Mouse (Mus musculus) heart, postnatal 4 days (tissue): Measurements from ENCODE around the gene Klk13. TPM values are rescaled to one million over a fixed set of nuclear protein-coding genes. Genes with fewer than 3 reads are reported as not detected.

Experiments
- DNase-seq: peaks from one replicate; pipeline ENCODE4 v3.0.0; 2021
- total RNA-seq, 2 experiments: library from RNA; stranded (reverse); gene quantifications; 2 replicates each; pipeline ENCODE4 v1.2.3; 2021

Klk13 gene
- total RNA-seq, 2 experiments from 2014 or later: not detected

DNA sequence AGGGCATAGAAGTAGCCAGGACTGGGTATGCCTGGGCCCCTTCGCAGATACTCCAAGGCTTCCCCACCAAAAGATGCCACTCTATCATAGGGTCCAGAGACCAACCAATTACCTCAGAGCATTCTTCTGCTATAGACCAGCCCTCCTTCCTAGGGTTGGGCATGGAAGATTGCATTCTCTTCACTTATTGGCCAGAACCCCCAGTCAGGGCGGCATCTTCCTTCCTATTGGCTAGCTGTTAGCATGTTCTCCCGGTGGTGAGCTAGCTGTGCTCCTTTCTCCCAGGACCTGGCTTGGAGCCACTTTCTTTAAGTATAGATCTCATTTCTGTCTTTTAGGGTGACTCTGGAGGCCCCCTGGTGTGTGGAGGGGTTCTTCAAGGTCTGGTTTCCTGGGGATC, 60.5 kb downstream of the Klk13 start:
- DNase-seq: peak; percentile 1

GRCm38 (mm10) chr7:43774364-43774763, 62.0 kb downstream of the Klk13 start, which contains the start of gene Klk11:
Gene Klk11, plus strand, starts transcription at chr7:43774604.
- peak; percentile 3 for DNase-seq

GRCm38 (mm10) chr7:43774802-43775201, 62.4 kb downstream of the Klk13 start:
- DNase-seq: peak; percentile 2

- peak; percentile 2 for DNase-seq
Observed at GRCm38 (mm10) chr7:43775311-43776057, 63.1 kb downstream of the Klk13 start.

DNA sequence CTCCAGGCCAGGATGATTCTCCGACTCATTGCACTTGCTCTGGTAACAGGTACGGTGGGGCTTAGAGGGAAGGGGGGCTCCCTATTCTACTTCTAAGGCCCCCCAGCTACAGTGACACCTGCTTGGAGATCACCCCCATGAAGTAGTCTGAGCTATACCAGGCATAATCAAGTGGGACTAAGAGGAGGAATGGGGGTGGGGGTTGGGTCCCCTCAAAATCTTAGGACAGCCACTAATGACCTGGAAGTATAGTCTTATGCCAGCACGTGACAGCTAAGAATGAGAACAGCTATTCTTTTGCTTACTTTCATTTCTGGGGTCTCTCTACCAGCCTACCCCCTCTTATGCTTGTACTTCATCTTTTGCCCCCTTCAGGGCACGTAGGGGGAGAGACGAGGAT, 64.1 kb downstream of the Klk13 start:
- no peak for DNase-seq

Other genes starting within 250 kb of the Klk13 start
- gene Vsig10l, start 249.4 kb upstream of the Klk13 start, total RNA-seq: 1 to 10 TPM; 4.1 to 6.3 TPM
- under 1 TPM; 0.29 TPM for gene Iglon5, start 222.5 kb upstream of the Klk13 start, total RNA-seq
- gene 4931406B18Rik, start 206.6 kb upstream of the Klk13 start, total RNA-seq: not detected
- gene Cd33, start 168.1 kb upstream of the Klk13 start, total RNA-seq: 1 to 10 TPM; 1.7 to 2.1 TPM
- 1 to 10 TPM; 1.0 to 1.1 TPM for gene Zfp658, start 150.3 kb upstream of the Klk13 start, total RNA-seq
- 1 to 10 TPM; 9.4 to 10.0 TPM for gene Zfp719, start 133.0 kb upstream of the Klk13 start, total RNA-seq
- gene Zfp819, start 105.4 kb upstream of the Klk13 start, total RNA-seq: not detected
- not detected for gene Ceacam18, start 77.9 kb upstream of the Klk13 start, total RNA-seq
- gene Siglece, start 52.4 kb upstream of the Klk13 start, total RNA-seq: under 1 TPM; 0.34 to 0.48 TPM
- gene Ctu1, start 40.6 kb upstream of the Klk13 start, total RNA-seq: 1 to 10 TPM; 4.7 to 5.6 TPM
- not detected for gene Klk14, start 22.1 kb upstream of the Klk13 start, total RNA-seq
- gene Klk12, start 56.3 kb downstream of the Klk13 start, total RNA-seq: not detected
- not detected for gene Klk11, start 62.0 kb downstream of the Klk13 start, total RNA-seq
- not detected for gene Klk10, start 68.5 kb downstream of the Klk13 start, total RNA-seq
- not detected for gene Klk9, start 79.3 kb downstream of the Klk13 start, total RNA-seq
- 10 to 100 TPM; 10.6 to 17.4 TPM for gene Klk8, start 85.0 kb downstream of the Klk13 start, total RNA-seq
- gene Klk7, start 98.7 kb downstream of the Klk13 start, total RNA-seq: not detected
- not detected for gene Klk6, start 111.9 kb downstream of the Klk13 start, total RNA-seq
- not detected for gene Klk5, start 129.4 kb downstream of the Klk13 start, total RNA-seq
- not detected for gene Klk4, start 168.6 kb downstream of the Klk13 start, total RNA-seq
- not detected for gene Klk15, start 221.2 kb downstream of the Klk13 start, total RNA-seq
- gene Klk1b8, start 238.1 kb downstream of the Klk13 start, total RNA-seq: not detected